Mouse (Mus musculus): ENCODE data around the gene Mnd1. TPM values are rescaled to one million over a fixed set of nuclear protein-coding genes. Genes with fewer than 3 reads are reported as not detected.

Gene Mnd1
- polyA plus RNA-seq (2012; rRNA removed), result 4.6 and 4.8 TPM in 2 replicates

- peak; percentile 89 to 98 for DNase-seq (ENCODE audit: extremely low spot score in 1 of 2, low spot score in 1 of 2)
Measured at GRCm38 (mm10) chr3:84155558-84156006, at the start of gene Mnd1. TSS of gene Mnd1 (minus strand) at chr3:84155786.

GRCm38 (mm10) chr3:84204640-84205039, 49.1 kb upstream of the Mnd1 start:
- peak in 1 of 2 experiments; percentile 70 for DNase-seq (ENCODE audit: extremely low spot score in 1 of 2, low spot score in 1 of 2)

- peak in 1 of 2 experiments; percentile 26 for DNase-seq (ENCODE audit: extremely low spot score in 1 of 2, low spot score in 1 of 2)
Measured at GRCm38 (mm10) chr3:84200559-84201420, 45.2 kb upstream of the Mnd1 start.

- no peak for DNase-seq (ENCODE audit: extremely low spot score in 1 of 2, low spot score in 1 of 2)
Measured at GRCm38 (mm10) chr3:84199516-84199915, 43.9 kb upstream of the Mnd1 start.

GRCm38 (mm10) chr3:84198229-84198628, 42.6 kb upstream of the Mnd1 start:
- DNase-seq (ENCODE audit: extremely low spot score in 1 of 2, low spot score in 1 of 2), result no peak

- no peak for DNase-seq (ENCODE audit: extremely low spot score in 1 of 2, low spot score in 1 of 2)
Measured at GRCm38 (mm10) chr3:84193881-84194280, 38.3 kb upstream of the Mnd1 start.

GRCm38 (mm10) chr3:84191141-84191881, 35.7 kb upstream of the Mnd1 start:
- DNase-seq (ENCODE audit: extremely low spot score in 1 of 2, low spot score in 1 of 2), result peak in 1 of 2 experiments; percentile 23

GRCm38 (mm10) chr3:84190513-84191061, 35.0 kb upstream of the Mnd1 start:
- DNase-seq (ENCODE audit: extremely low spot score in 1 of 2, low spot score in 1 of 2), result no peak

- no peak for DNase-seq (ENCODE audit: extremely low spot score in 1 of 2, low spot score in 1 of 2)
Measured at GRCm38 (mm10) chr3:84189629-84190173, 34.1 kb upstream of the Mnd1 start.

- no peak for DNase-seq (ENCODE audit: extremely low spot score in 1 of 2, low spot score in 1 of 2)
Measured at GRCm38 (mm10) chr3:84181717-84182116, 26.1 kb upstream of the Mnd1 start.

- DNase-seq (ENCODE audit: extremely low spot score in 1 of 2, low spot score in 1 of 2), result no peak
Measured at GRCm38 (mm10) chr3:84181102-84181501, 25.5 kb upstream of the Mnd1 start.

- DNase-seq (ENCODE audit: extremely low spot score in 1 of 2, low spot score in 1 of 2), result no peak
Measured at GRCm38 (mm10) chr3:84180304-84180703, 24.7 kb upstream of the Mnd1 start.

GRCm38 (mm10) chr3:84177834-84178233, 22.2 kb upstream of the Mnd1 start:
- no peak for DNase-seq (ENCODE audit: extremely low spot score in 1 of 2, low spot score in 1 of 2)

- DNase-seq (ENCODE audit: extremely low spot score in 1 of 2, low spot score in 1 of 2), result peak; percentile 57 to 86
Measured at GRCm38 (mm10) chr3:84175337-84176315, 20.0 kb upstream of the Mnd1 start.

- no peak for DNase-seq (ENCODE audit: extremely low spot score in 1 of 2, low spot score in 1 of 2)
Measured at GRCm38 (mm10) chr3:84173581-84174154, 18.1 kb upstream of the Mnd1 start, which contains the start of gene Gm6525. TSS of gene Gm6525 (plus strand) at chr3:84174104.

GRCm38 (mm10) chr3:84172406-84172805, 16.8 kb upstream of the Mnd1 start:
- DNase-seq (ENCODE audit: extremely low spot score in 1 of 2, low spot score in 1 of 2), result no peak

GRCm38 (mm10) chr3:84169393-84170005, 13.9 kb upstream of the Mnd1 start:
- DNase-seq (ENCODE audit: extremely low spot score in 1 of 2, low spot score in 1 of 2), result no peak

- no peak for DNase-seq (ENCODE audit: extremely low spot score in 1 of 2, low spot score in 1 of 2)
Measured at GRCm38 (mm10) chr3:84168943-84169342, 13.4 kb upstream of the Mnd1 start.

GRCm38 (mm10) chr3:84166073-84166472, 10.5 kb upstream of the Mnd1 start:
- no peak for DNase-seq (ENCODE audit: extremely low spot score in 1 of 2, low spot score in 1 of 2)

All from frontal cortex, adult 2 months (tissue).